Mouse (Mus musculus): ENCODE results near the gene Igfbp4. TPM values are rescaled to one million over a fixed set of nuclear protein-coding genes. Genes with fewer than 3 reads are reported as not detected.

The Igfbp4 gene
- polyA plus RNA-seq, 1 experiment from 2014 or later = 302 TPM

GRCm38 (mm10) chr11:99019844-99020243 lies 21.2 kb upstream of the Igfbp4 start:
- H3K4me1 ChIP-seq (ENCODE audit: control insufficient read depth, low read depth, low read length) = peaks cover 26% of the 10 kb centered on the region
- WGBS (ENCODE audit: insufficient replicate concordance) = 91% methylated on average over 6 of the region's 6 CpGs
- H3K9me3 ChIP-seq (replicated peaks; ENCODE audit: control insufficient read depth, low read length) = no peaks in the 10 kb centered on the region
- H3K4me2 ChIP-seq (ENCODE audit: low read depth, low read length) = 0 out of 2 replicates have a peak overlapping the region, but pooled peaks have one; percentile 3
- no peak overlapping the region for H3K4me3 ChIP-seq (ENCODE audit: low read depth, low read length)
- ATAC-seq (ENCODE audit: low read depth) = no peak
- no peaks in the 10 kb centered on the region for H3K27me3 ChIP-seq (ENCODE audit: control insufficient read depth, insufficient read depth, low read depth, low read length)
- H3K36me3 ChIP-seq (ENCODE audit: control insufficient read depth, insufficient read depth) = peaks cover 77% of the 10 kb centered on the region
- no peak overlapping the region for H3K27ac ChIP-seq (ENCODE audit: low read length)
- H3K9ac ChIP-seq (ENCODE audit: low read depth, low read length) = no peak overlapping the region

GRCm38 (mm10) chr11:99022384-99022933 lies 18.6 kb upstream of the Igfbp4 start:
- no peak for ATAC-seq (ENCODE audit: low read depth)
- peak overlapping the region; percentile 97 for H3K4me3 ChIP-seq (ENCODE audit: low read depth, low read length)
- H3K27ac ChIP-seq (ENCODE audit: low read length) = no peak overlapping the region
- WGBS (ENCODE audit: insufficient replicate concordance) = 57% methylated on average over 5 of the region's 5 CpGs
- H3K9me3 ChIP-seq (replicated peaks; ENCODE audit: control insufficient read depth, low read length) = no peaks in the 10 kb centered on the region
- H3K4me2 ChIP-seq (ENCODE audit: low read depth, low read length) = peak overlapping the region; percentile 71
- H3K9ac ChIP-seq (ENCODE audit: low read depth, low read length) = peak overlapping the region; percentile 96
- peaks cover 51% of the 10 kb centered on the region for H3K36me3 ChIP-seq (ENCODE audit: control insufficient read depth, insufficient read depth)
- no peaks in the 10 kb centered on the region for H3K27me3 ChIP-seq (ENCODE audit: control insufficient read depth, insufficient read depth, low read depth, low read length)
- peaks cover 26% of the 10 kb centered on the region for H3K4me1 ChIP-seq (ENCODE audit: control insufficient read depth, low read depth, low read length)

GRCm38 (mm10) chr11:99023094-99023493 lies 17.9 kb upstream of the Igfbp4 start:
- Histone ChIP-seq H3K36me3 (ENCODE audit: control insufficient read depth, insufficient read depth) (peaks cover 45% of the 10 kb centered on the region), H3K27ac (ENCODE audit: low read length) (peak overlapping the region; percentile 86)

DNA sequence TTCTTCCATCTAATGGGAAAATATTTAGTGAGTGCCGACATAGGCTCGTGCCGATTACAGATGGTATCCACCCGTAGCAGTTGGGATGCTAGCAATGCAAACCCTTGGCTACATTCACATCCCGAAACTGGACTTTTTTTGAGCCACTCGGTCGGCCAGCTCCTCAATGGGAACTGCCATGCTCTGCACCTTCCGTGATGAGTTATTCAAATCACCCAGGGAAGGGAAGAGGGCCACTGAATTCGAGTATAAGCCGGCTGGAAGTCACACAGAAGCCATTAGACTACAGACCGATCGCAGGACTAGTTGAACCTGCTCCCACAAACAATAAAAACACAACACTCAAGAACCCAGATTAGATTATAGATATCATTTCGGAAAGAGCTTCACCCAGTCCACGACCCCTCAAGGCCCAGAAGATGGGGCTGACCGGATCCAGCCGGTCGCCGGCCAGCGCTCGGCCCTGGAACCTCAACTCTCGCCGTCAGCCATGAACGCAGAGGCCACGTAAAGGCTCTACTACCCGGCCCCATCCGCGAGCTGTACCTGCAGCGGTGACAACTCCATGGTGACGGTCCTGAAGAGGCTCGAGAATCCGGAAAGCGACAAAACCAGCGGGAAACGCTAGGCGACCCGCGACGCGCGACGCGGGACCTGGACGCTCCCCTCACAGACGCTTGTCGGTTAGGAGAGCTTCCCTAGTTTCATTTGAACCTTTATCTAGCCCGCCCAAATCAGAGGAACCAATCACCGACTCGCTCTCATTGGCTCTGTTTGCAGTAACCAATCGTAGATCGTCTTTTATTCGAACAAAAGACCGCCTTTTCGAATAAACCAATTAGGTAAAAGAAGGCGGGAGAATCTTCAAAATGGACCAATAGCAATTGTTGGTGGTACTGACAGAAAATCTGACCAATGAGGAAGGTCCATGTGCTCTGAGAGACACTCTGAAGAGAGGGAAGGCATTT lies 17.3 kb upstream of the Igfbp4 start, which contains the start of gene Top2a:
Gene Top2a (minus strand): TSS at position 690 of the 968 bp plus-strand sequence.
- H3K9ac ChIP-seq (ENCODE audit: low read depth, low read length) = peak within 1 kb of the TSS; percentile 96
- ATAC-seq (ENCODE audit: low read depth) = peak; percentile 93
- H3K4me2 ChIP-seq (ENCODE audit: low read depth, low read length) = peak within 1 kb of the TSS; percentile 80
- peaks cover 38% of the 10 kb centered on the region for H3K36me3 ChIP-seq (ENCODE audit: control insufficient read depth, insufficient read depth)
- WGBS (ENCODE audit: insufficient replicate concordance) = under 1% methylated on average over 54 of the region's 54 CpGs
- H3K4me3 ChIP-seq (ENCODE audit: low read depth, low read length) = peak within 1 kb of the TSS; percentile 97
- peak within 1 kb of the TSS; percentile 86 for H3K27ac ChIP-seq (ENCODE audit: low read length)
- no peaks in the 10 kb centered on the region for H3K27me3 ChIP-seq (ENCODE audit: control insufficient read depth, insufficient read depth, low read depth, low read length)
- H3K9me3 ChIP-seq (replicated peaks; ENCODE audit: control insufficient read depth, low read length) = no peaks in the 10 kb centered on the region
- H3K4me1 ChIP-seq (ENCODE audit: control insufficient read depth, low read depth, low read length) = peaks cover 26% of the 10 kb centered on the region

More at GRCm38 (mm10) chr11:99023094-99023493, 17.9 kb upstream of the Igfbp4 start:
- 2% methylated on average over 4 of the region's 4 CpGs for WGBS (ENCODE audit: insufficient replicate concordance)
- Histone ChIP-seq H3K9me3 (replicated peaks; ENCODE audit: control insufficient read depth, low read length) (no peaks in the 10 kb centered on the region), H3K4me3 (ENCODE audit: low read depth, low read length) (peak overlapping the region; percentile 97), H3K27me3 (ENCODE audit: control insufficient read depth, insufficient read depth, low read depth, low read length) (no peaks in the 10 kb centered on the region), H3K4me2 (ENCODE audit: low read depth, low read length) (peak overlapping the region; percentile 71), H3K9ac (ENCODE audit: low read depth, low read length) (peak overlapping the region; percentile 96), H3K4me1 (ENCODE audit: control insufficient read depth, low read depth, low read length) (peaks cover 26% of the 10 kb centered on the region)
- ATAC-seq (ENCODE audit: low read depth) = no peak

- Histone ChIP-seq H3K9me3 (replicated peaks; ENCODE audit: control insufficient read depth, low read length) (no peaks in the 10 kb centered on the region), H3K27ac (ENCODE audit: low read length) (peak overlapping the region; percentile 62; the same call in 1 of the 2 replicates), H3K36me3 (ENCODE audit: control insufficient read depth, insufficient read depth) (peaks cover 31% of the 10 kb centered on the region), H3K9ac (ENCODE audit: low read depth, low read length) (peak overlapping the region; percentile 54), H3K4me3 (ENCODE audit: low read depth, low read length) (peak overlapping the region; percentile 97), H3K4me2 (ENCODE audit: low read depth, low read length) (peak overlapping the region; percentile 80), H3K4me1 (ENCODE audit: control insufficient read depth, low read depth, low read length) (peaks cover 26% of the 10 kb centered on the region), H3K27me3 (ENCODE audit: control insufficient read depth, insufficient read depth, low read depth, low read length) (no peaks in the 10 kb centered on the region)
- no peak for ATAC-seq (ENCODE audit: low read depth)
- WGBS (ENCODE audit: insufficient replicate concordance) = 39% methylated on average over 18 of the region's 18 CpGs
These were observed 16.4 kb upstream of the Igfbp4 start for GRCm38 (mm10) chr11:99024468-99025134.

DNA sequence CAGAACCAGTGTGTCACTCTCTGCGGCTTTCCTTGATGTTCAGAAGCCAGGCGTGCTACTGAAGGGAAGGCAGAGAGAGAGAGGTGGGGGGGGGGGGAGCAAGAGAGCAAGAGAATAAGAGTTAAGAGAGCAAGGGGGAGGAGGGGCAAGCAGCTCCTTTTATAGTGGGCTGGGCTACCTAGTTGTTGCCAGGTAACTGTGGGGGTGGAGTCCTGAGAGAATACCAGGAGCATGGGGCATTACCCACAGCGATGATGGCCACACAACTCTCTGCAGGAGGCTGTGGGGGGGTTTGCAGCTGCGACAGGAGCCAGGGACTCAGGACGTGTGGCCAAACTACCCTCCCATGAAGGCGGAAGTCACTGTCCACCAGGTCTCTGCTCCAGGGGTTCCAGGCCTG lies 15.2 kb upstream of the Igfbp4 start:
- Histone ChIP-seq H3K9ac (ENCODE audit: low read depth, low read length) (no peak overlapping the region), H3K4me3 (ENCODE audit: low read depth, low read length) (no peak overlapping the region), H3K9me3 (replicated peaks; ENCODE audit: control insufficient read depth, low read length) (no peaks in the 10 kb centered on the region), H3K27ac (ENCODE audit: low read length) (no peak overlapping the region), H3K36me3 (ENCODE audit: control insufficient read depth, insufficient read depth) (peaks cover 19% of the 10 kb centered on the region), H3K4me1 (ENCODE audit: control insufficient read depth, low read depth, low read length) (peaks cover 17% of the 10 kb centered on the region), H3K27me3 (ENCODE audit: control insufficient read depth, insufficient read depth, low read depth, low read length) (no peaks in the 10 kb centered on the region), H3K4me2 (ENCODE audit: low read depth, low read length) (no peak overlapping the region)
- 82% methylated on average over 6 of the region's 6 CpGs for WGBS (ENCODE audit: insufficient replicate concordance)
- no peak for ATAC-seq (ENCODE audit: low read depth)

GRCm38 (mm10) chr11:99026899-99027440 lies 14.1 kb upstream of the Igfbp4 start:
- no peaks in the 10 kb centered on the region for H3K27me3 ChIP-seq (ENCODE audit: control insufficient read depth, insufficient read depth, low read depth, low read length)
- no peak for ATAC-seq (ENCODE audit: low read depth)
- no peak overlapping the region for H3K4me3 ChIP-seq (ENCODE audit: low read depth, low read length)
- H3K4me1 ChIP-seq (ENCODE audit: control insufficient read depth, low read depth, low read length) = peaks cover 8% of the 10 kb centered on the region
- no peak overlapping the region for H3K4me2 ChIP-seq (ENCODE audit: low read depth, low read length)
- peaks cover 8% of the 10 kb centered on the region for H3K36me3 ChIP-seq (ENCODE audit: control insufficient read depth, insufficient read depth)
- H3K27ac ChIP-seq (ENCODE audit: low read length) = no peak overlapping the region
- WGBS (ENCODE audit: insufficient replicate concordance) = 63% methylated on average over 12 of the region's 12 CpGs
- H3K9me3 ChIP-seq (replicated peaks; ENCODE audit: control insufficient read depth, low read length) = no peaks in the 10 kb centered on the region
- no peak overlapping the region for H3K9ac ChIP-seq (ENCODE audit: low read depth, low read length)

DNA sequence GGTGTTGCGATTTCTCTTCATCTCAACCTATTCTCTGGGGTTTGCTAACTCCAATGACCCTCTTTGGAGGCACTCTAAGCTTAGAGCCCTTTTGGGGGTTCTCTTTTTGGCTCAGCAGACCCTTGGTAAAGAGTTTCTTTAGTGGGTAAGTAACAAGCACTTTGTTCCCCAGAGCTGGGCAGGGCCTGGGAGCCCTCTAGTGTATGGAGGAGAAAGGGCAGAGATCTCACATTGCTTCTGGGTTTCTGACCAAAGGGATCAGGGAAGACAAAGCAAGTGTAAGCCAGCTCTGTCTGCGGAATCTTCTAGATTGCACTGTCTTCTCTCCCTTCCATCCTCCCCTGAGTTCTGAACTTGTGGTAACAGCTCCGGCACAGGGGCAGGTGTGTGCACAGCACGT lies 5.7 kb upstream of the Igfbp4 start:
- Histone ChIP-seq H3K27ac (ENCODE audit: low read length) (no peak overlapping the region), H3K4me1 (ENCODE audit: control insufficient read depth, low read depth, low read length) (peaks cover 4% of the 10 kb centered on the region), H3K36me3 (ENCODE audit: control insufficient read depth, insufficient read depth) (no peaks in the 10 kb centered on the region), H3K9me3 (replicated peaks; ENCODE audit: control insufficient read depth, low read length) (no peaks in the 10 kb centered on the region), H3K4me2 (ENCODE audit: low read depth, low read length) (no peak overlapping the region), H3K27me3 (ENCODE audit: control insufficient read depth, insufficient read depth, low read depth, low read length) (peaks cover 15% of the 10 kb centered on the region), H3K9ac (ENCODE audit: low read depth, low read length) (no peak overlapping the region), H3K4me3 (ENCODE audit: low read depth, low read length) (no peak overlapping the region)
- ATAC-seq (ENCODE audit: low read depth) = no peak
- 61% methylated on average over 4 of the region's 4 CpGs for WGBS (ENCODE audit: insufficient replicate concordance)

Measured in liver, embryonic 16.5 days (tissue).